Mouse (Mus musculus): ENCODE results near the gene Slc7a4.
"Not testable (repeated sequence)": the region's sequence is repeated elsewhere in the genome, so short reads cannot be mapped to it uniquely, and the experiment has no call there.

The Slc7a4 gene

DNA sequence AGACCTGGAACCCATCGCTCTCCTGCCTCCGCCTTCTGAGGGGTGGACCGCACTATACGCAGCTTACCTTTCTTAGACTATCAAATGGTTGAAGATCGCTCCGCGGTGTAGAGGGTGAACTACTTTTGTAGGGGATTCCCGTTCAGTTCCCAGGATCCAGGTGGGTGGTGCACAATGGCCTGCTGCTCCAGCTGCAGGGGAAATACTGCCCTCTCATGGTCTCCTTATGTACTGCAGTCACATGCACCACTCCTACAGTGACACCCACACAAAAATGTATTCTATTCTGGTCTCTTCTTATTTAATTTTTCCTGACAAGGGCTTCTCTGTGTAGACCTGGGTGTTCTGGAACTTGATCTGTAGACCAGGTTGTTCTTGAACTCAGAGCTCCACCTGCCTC, at the start of gene Slc7a4:
TSS of gene Slc7a4 (minus strand) at position 151 of the 400 bp plus-strand sequence.
- DNase-seq (ENCODE audit: low read depth, low spot score) = peak; percentile 44

DNA sequence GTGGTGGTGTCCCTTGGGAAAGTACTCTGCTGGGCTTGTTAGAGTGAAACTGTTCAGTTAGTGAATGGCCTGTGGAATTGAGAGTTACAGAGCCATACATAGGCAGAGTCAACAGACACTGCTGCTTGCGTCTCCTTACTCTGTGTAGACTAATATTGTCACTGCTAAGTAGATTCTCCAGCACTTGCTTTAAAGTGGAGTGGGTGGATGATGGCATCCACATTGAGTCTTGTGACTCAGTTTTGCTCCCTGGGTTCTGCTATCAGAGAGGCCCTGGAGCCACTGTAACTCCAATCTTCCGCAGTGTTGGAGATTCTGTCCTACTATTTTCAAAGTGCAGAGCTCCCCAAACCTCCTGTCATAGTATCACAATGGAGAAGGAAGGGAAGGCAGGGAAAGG, 49.6 kb upstream of the Slc7a4 start:
- DNase-seq (ENCODE audit: low read depth, low spot score) = no peak

- DNase-seq (ENCODE audit: low read depth, low spot score) = no peak
Measured at GRCm38 (mm10) chr16:17626269-17626555, 43.2 kb upstream of the Slc7a4 start.

DNA sequence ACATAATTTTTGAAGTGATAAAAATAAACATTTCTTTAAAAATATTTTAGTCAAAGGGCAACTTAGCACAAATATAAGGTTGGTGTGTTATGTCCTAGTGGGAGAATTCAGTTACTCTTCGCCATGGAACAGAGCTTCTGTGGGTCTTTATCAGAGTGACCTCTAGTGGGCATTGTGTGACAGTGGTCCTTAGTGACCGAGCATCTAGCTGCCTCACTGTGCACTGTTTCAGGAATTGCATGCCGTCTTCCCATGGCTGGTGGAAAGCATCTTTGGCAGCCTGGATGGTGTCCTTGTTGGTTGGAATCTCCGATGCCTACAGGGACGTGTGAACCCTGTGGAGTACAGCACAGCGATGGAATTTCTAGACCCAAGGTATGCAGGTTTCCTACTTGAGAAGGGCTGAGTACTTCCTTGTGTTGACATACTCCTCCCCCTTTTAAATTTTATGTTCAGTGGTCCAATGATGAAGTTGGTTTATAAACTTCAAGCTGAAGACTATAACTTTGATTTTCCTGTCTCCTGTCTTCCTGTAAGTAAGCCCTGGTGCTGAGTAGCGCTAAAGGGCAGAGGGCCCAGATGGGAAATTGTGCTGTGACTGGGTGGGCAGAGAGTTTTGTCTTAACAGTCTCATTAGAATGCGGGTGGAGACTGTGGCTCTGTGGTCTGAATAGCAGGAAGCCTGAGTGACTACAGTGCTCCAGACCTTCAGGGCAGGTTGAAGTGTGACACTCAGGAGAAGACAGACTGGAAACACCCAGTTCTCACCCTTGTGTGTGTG, 42.7 kb upstream of the Slc7a4 start:
- peak; percentile 39 for DNase-seq (ENCODE audit: low read depth, low spot score)

DNA sequence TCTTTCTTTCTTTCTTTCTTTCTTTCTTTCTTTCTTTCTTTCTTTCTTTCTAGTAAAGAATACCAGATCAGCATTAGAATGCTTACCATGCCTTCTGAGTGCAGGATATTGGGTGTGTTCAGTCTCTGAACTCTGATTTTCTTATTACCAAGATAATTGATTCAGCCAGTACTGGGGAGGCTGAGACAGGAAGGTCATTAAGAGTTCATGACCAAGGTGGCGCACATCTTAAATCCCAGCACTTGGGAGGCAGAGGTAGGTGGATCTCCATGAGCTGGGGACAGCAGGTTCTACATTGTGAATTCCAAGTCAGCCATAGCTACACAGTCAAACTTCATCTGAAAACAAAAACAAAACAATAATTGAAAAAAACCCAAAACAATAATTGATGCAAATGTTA, 38.9 kb upstream of the Slc7a4 start:
- DNase-seq (ENCODE audit: low read depth, low spot score) = no peak

DNA sequence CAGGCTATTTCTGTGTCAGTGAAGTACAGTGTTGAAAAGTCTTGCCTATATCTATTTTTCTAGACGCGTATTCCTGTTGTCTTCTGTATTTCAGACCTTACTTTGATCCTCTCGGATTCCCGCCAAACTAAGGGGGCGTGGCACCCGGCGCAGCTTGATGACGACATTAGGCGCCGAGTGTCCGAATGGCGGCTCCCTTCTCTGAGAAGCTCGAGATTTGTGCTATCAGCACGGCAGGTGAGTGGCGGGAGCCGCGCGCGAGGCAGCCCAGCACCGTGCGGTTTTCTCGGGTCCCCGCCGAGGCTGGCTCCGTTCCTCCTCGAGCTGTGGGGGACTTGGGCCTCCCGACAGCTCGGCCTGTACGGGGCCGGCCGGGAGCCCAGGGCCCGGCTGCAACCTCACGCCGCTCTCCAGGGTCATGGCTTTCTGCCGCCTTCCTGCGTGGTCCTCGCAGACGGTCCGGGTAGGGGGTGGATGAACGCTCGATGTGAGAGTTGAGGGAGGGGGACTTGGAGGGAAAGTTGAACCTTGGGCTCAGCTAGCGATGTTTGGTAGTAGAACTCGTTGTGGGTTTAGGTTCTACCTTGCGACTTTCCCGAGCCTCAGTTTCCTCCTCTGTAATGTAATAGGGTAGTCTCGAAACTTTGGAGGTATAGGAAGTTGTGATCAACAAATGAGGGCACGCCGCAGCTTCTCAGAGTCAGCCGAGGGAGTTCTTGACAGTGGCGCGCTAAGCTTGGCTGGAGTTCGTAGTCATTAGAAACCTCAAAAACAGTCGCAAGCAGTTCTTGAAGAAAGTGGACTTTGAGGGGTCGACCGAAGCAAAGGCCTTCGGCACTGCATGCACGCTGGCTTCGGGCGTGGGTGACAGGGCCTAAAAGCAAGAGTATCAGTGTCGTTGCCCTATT, 36.4 kb upstream of the Slc7a4 start, which contains the start of gene Smpd4:
TSS of gene Smpd4 (plus strand) at position 157 of the 908 bp plus-strand sequence.
- DNase-seq (ENCODE audit: low read depth, low spot score) = peak; percentile 92

DNA sequence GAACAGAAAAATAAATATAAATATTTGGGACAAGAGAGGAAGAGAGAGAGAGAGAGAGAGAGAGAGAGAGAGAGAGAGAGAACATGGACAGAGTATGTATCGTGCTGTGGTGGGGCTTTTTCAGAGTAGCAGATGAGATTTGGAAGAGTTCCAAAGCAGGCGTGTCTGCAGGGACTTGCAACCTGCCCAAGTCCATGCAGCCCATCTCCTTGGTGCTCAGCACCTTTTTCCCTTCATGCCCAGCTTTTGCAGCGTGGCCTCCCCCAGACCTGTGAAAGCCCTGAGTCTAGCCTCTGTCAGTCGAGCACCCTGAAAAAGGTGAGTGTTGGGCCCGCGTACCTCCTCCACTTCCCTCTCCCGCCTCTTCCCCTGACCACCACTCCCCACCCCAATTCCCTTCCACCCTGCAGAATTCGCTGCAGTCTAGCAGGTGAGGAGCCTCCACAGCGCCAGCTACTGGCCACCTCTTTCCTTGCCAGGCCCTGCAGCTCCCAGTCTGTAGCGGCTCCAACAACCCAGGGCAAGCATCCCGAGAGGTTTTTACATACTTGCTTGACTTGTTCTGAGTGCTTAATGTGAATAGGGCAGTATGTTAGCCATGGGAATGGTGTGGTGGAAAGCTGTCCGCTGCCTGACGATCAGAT, 35.0 kb upstream of the Slc7a4 start:
- peak; percentile 53 for DNase-seq (ENCODE audit: low read depth, low spot score)

GRCm38 (mm10) chr16:17616212-17616611, 33.2 kb upstream of the Slc7a4 start:
- no peak for DNase-seq (ENCODE audit: low read depth, low spot score)

DNA sequence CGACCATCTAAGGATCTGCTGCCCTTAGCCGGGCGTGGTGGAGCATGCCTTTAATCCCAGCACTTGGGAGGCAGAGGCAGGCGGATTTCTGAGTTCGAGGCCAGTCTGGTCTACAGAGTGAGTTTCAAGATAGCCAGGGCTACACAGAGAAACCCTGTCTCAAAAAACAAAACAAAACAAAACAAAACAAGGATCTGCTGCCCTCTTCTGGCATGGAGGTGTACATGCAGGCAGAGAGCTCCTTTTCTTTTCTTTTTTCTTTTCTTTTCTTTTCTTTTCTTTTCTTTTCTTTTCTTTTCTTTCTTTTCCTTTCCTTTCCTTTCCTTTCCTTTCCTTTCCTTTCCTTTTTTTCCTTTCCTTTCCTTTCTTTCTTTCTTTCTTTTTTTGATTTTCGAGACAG, 31.7 kb upstream of the Slc7a4 start:
- not testable (repeated sequence) for DNase-seq (ENCODE audit: low read depth, low spot score)

DNA sequence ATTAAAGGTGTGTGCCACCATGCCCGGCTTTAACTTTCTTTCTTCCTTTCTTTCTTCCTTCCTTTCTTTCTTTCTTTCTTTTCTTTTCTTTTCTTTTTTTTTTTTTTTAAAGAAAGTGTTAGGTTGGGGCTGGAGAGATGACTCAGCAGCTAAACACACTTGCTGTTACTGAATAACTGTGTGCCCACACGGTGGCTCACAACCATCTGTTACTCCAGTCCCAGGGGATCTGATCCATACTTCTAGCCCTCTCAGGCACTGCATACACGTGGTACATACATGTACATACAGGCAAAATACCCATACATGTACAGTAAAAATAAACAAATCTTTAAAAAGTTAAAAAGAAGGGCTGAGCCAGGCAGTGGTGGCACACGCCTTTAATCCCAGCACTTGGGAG, 28.4 kb upstream of the Slc7a4 start:
- no peak for DNase-seq (ENCODE audit: low read depth, low spot score)

DNA sequence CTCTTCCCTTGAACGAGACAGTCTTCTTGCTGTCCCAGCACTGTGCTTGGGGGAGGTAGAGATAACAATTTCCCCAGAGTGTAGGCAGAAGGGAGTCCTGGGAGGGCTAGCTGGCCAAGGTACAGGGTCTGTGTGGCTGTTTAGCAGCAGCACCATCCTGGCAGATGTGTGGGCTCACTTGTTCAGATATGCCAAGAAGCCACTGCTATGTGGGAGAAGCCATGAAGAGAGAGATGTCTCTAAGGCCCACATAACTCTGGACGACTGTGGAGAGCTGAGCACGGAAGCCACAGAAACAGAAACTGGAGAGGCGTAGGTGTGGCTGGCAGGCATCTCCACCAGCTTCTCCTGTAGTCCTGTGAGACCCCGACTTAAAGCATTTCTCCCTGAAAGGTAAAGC, 22.7 kb upstream of the Slc7a4 start:
- no peak for DNase-seq (ENCODE audit: low read depth, low spot score)

DNA sequence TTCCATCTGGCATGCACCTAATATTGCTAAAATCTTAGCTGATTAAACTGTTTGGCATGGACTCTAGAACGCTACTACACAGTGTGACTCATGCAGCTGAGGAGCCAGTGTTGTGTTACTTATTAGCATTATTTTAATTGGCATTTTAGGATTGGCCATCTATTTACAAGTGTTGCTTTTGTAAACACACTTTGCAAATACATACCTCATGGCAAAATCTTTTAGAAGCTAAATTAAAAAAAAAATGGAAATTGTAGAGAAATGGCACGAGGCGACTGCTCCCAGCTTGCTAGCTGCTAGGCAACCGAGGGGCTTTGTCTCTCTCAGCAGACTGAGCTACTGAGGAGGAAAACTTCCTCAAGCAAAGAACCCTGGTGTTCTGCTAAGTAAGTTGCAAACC, 21.9 kb upstream of the Slc7a4 start:
- no peak for DNase-seq (ENCODE audit: low read depth, low spot score)

DNA sequence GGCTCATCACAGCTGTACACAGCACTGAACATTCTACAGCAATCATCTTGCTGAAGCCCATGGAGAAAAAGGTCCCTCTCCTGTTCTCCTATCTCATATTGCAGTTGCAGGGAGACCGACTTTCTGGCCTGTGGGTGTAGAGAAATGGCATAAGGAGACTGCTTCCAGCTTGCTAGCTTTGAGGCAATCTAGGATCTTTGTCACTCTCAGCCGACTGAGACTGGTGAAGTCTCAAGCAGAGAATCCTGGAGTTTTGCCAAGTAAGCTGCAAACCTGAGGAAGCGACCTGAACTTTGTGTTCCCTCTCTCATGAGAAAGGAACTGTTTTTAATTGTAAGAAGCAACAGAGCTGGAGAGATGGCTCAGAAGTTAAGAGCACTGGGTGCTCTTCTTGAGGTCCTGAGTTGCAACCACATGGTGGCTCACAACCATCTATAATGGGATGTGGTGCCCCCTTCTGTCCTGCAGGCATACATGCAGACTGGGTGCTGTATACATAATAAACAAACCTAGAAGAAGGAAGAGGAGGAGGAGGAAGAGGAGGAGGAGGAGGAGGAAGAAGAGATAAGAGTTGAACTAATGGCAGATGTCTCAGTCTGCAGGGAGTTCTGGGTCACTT, 18.0 kb upstream of the Slc7a4 start:
- no peak for DNase-seq (ENCODE audit: low read depth, low spot score)

DNA sequence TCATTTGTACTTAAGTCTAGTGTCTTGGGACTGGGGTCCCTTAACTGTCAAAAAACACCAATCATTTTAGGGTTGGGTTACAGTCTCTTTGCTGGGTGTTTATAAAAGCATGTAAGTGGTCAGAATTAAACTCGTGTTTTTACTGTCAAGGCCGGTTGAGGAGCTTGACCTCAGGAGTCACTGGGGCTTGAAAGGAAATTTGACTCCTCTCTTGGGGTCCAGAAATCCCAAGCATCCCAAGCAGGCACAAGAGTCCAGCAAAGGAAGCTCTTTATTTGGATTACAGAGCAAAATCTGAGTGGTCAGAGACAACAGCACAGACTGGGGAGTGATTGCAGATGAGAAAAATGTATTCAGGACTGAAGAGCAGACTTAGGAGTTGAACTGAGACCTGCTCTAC, 7.7 kb upstream of the Slc7a4 start:
- DNase-seq (ENCODE audit: low read depth, low spot score) = no peak

GRCm38 (mm10) chr16:17584555-17584954, 1.5 kb upstream of the Slc7a4 start:
- no peak for DNase-seq (ENCODE audit: low read depth, low spot score)

GRCm38 (mm10) chr16:17576825-17577215, 6.2 kb downstream of the Slc7a4 start:
- no peak for DNase-seq (ENCODE audit: low read depth, low spot score)

DNA sequence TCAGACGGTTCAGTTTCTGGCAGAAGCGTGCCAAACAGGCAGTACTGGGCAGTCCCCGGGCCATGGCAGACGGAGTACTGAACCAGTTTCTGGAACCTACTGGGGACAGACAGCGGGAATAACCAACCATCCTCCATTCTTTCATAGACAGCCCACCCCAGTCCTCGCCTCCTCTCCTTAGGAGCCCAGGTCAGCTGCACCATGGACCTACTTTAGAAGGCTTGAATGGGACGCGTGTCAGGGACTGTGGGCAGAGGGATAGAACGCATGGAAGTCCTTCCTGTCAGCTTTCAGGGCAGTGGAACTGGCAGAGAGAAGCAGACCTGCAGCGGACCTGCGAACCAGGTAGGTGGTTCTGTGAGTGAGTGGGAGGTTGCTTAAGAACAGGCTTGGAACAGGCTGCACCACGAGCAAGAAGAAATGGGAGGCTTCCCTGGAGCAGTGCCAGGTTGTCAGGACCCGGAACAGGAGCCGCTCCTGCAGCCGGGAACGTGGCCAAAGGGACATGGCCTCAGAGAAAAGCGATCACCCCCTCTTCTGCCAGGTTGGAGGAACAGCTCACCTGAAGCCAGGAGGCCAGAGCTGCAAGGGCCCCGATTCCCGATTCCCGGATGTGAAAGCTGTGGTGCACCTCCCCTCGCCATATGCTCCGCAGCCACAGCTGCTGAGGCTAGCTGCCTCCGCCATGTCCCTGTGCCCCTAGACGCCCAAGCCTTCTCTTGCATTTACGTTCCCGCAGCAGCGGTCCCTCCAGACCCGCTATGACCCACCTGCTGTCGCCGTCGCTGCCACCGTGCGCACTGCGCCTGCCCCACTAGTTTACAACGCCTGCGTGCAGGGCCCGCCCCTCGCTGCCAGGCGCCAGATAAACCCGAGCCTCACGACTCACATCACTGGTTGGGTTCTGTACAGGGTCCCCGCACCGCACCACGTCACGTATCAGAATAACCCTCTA, 6.9 kb downstream of the Slc7a4 start:
- DNase-seq (ENCODE audit: low read depth, low spot score) = no peak

DNA sequence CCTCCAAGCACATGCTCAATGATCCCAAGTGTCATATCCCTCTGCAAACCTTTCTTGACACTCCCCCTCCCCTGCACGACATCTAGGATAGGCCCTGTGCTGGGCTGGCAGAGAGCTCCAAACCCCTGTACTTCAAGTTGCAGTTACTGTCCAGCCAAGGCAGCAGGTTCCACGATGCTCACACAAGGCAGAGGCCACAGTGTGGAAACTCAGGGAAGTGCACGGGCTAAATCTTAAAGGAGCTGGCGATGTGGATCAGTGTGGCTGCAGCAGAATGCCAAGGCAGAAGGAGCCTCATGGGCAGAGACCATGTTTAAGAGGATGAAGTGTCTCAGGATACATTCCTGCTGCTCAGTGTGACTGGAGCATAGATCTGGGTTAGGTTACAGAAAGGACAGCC, 16.8 kb downstream of the Slc7a4 start:
- DNase-seq (ENCODE audit: low read depth, low spot score) = no peak

- no peak for DNase-seq (ENCODE audit: low read depth, low spot score)
Measured at GRCm38 (mm10) chr16:17564771-17565170, 18.2 kb downstream of the Slc7a4 start.

DNA sequence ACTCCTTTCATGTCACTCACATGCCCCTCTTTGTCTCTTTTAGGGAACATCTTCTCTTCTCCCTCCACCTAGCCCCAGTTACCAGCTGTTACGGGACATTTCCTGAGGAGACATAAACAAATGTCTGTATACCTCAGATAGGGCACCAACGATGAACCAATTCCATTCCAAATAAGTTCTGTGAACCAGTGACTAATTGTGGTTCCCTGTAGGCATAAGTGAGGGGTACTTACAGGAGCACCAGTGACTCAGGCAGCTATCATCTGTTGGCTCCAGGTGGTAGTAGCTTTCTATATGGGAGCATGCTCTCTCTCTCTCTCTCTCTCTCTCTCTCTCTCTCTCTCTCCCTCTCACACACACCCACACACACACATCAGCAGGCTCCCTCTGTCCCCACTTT, 18.8 kb downstream of the Slc7a4 start:
- DNase-seq (ENCODE audit: low read depth, low spot score) = no peak

DNA sequence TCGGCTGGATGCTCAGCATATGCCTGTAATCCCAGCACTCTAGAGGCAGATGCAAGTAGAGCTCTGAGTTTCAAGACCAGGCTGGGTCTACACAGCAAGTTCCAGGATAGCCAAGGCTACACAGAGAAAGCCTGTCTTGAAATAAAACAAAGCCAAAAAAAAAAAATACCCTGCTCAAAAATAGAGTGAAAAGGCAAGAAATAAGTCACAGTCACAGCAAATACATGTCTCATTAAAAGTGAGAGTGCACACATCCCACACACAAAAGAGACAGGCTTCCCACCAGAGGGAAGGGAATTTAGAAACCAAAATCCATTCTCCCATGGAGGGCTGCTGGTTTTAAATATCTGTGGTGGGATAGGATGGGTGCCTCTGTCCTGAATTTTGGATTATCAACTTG, 19.4 kb downstream of the Slc7a4 start:
- no peak for DNase-seq (ENCODE audit: low read depth, low spot score)

All from forelimb bud, embryonic 11.5 days (tissue).